Mouse (Mus musculus): ENCODE data around the gene Tbc1d9b.

GRCm38 (mm10) chr11:50198219-50198846, 67.1 kb downstream of the Tbc1d9b start:
- TF ChIP-seq EP300 (IDR thresholded peaks at IDR 0.05; ENCODE audit: insufficient read depth, low read depth, low read length), result no peak
- no peak for TF ChIP-seq CTCF (IDR thresholded peaks at IDR 0.05)
- TF ChIP-seq POLR2A (IDR thresholded peaks at IDR 0.05; ENCODE audit: insufficient read depth, low read depth, low read length), result no peak

Data from heart, adult 2 months (tissue).